Mouse (Mus musculus): Measurements from ENCODE around the gene Cdyl2. TPM values are rescaled to one million over a fixed set of nuclear protein-coding genes. Genes with fewer than 3 reads are reported as not detected.

The Cdyl2 gene
- 1.8 and 3.2 TPM in 2 replicates for polyA plus RNA-seq (2012; rRNA removed)

DNA sequence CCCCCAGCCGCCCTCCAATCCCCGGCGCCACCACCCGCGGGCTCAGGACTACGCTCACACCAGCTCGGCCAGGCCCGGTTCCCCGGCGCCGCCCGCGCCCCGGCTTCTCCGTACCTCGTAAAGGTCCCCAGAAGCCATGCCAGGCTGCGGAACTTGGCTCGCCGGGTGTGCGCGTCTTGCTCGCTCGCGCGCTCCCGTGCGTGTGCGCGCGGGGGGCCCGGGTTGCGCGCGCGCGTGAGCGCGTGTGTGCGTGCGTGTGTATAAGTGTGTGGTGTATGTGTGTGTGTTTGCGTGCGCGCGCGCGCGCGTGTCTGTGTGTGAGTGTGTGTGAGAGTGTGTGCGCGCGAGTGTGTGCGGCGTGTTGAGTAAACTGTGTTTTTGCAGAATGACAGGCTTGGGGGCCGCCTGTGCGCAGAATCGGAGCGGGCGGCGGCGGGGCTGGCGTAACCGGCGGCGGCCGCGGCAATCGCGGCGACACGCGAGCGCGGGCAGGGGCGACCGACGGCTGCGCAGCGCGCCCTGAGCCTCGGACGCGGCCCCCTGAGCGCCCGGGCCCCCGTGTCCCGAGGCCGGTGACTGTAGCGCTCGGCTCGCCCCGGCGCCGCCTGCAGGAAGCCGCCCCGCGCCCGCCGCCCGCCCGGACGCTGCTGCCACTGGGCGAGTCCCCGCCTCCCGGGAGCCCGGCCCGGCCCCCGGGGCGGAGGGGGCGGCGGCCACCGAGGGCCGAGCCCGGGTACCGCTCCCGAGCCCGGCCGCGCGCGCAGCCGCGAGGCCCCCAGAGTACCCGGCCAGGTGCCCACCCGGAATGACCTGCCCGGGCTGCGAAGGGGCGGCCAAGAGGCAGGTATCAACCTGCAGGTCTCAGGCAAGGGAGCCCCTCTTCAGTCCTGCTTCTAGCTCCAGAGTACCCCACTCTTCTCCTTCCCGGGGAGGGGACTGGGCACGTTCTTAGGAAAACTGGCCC lies at the start of gene Cdyl2:
TSS of gene Cdyl2 (minus strand) at position 308 of the 964 bp plus-strand sequence.
- peak; percentile 94 for DNase-seq (ENCODE audit: low read depth)
- TF ChIP-seq CTCF (IDR thresholded peaks at IDR 0.05; ENCODE audit: borderline replicate concordance, extremely low read depth, insufficient read depth, insufficient read length) (no peak), POLR2A (IDR thresholded peaks at IDR 0.05; ENCODE audit: borderline replicate concordance, extremely low read depth, insufficient read depth, insufficient read length, poor library complexity, severe bottlenecking) (peak; percentile 35; the same call in 1 of the 2 replicates)

DNA sequence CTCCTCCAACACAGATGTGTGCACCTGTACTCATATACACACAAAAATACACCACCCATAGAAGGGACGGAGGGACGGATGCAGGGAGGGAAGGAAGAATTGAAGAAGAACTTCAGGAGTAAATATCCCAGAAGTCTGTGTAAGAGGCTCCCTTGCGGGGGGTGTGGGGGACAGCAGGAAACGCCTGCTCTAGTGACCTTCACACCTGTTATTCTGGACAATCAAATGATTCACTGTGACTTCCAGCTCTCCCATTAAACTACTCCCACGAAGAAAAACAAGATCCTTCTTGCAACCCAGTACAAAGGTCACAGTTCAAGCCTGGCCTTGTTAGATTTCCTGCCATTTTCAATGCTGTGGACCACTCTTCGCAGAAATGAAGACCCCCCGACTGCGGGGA lies 47.8 kb upstream of the Cdyl2 start:
- TF ChIP-seq CTCF (IDR thresholded peaks at IDR 0.05; ENCODE audit: borderline replicate concordance, extremely low read depth, insufficient read depth, insufficient read length) (no peak), POLR2A (IDR thresholded peaks at IDR 0.05; ENCODE audit: borderline replicate concordance, extremely low read depth, insufficient read depth, insufficient read length, poor library complexity, severe bottlenecking) (no peak)
- no peak for DNase-seq (ENCODE audit: low read depth)

DNA sequence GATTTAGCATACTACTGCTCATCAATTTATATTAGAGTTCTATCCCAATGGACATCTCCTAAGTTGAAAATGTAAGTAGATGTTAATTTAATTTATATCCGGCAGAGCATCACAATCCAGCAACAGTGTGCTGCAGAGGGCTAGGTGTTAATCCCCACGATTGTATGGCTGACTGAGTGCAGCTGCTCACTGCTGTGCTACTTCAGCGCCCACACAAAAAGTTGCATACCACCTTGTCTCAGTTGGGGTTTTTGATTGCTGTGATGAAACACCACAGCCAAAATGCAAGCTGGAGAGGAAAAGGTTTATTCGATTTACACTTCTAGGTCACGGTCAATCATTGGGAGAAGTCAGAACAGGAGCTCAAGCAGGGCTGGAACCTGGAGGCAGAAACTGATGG lies 41.4 kb upstream of the Cdyl2 start:
- TF ChIP-seq CTCF (IDR thresholded peaks at IDR 0.05; ENCODE audit: borderline replicate concordance, extremely low read depth, insufficient read depth, insufficient read length) = no peak
- TF ChIP-seq POLR2A (IDR thresholded peaks at IDR 0.05; ENCODE audit: borderline replicate concordance, extremely low read depth, insufficient read depth, insufficient read length, poor library complexity, severe bottlenecking) = no peak
- no peak for DNase-seq (ENCODE audit: low read depth)

DNA sequence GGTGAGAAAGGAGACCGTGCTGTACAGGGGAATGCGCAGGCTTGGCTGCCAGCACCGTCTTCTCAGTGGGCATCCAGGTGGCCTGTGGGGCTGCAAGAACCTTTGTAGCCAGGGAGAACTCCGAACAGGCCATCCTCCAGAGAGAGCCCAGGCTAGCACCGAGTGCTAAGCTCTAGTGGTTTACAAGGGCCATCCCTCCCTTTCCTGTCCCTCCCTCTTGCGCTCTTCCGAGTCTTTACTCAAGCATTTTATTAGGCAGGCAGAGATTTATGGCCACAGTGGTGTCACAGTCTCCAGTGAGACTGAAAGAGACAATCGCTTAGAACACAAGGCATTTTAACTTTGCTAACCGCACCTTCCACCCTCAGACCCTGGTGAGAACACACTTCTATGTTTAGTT lies 39.9 kb upstream of the Cdyl2 start:
- TF ChIP-seq CTCF (IDR thresholded peaks at IDR 0.05; ENCODE audit: borderline replicate concordance, extremely low read depth, insufficient read depth, insufficient read length) (no peak), POLR2A (IDR thresholded peaks at IDR 0.05; ENCODE audit: borderline replicate concordance, extremely low read depth, insufficient read depth, insufficient read length, poor library complexity, severe bottlenecking) (no peak)

DNA sequence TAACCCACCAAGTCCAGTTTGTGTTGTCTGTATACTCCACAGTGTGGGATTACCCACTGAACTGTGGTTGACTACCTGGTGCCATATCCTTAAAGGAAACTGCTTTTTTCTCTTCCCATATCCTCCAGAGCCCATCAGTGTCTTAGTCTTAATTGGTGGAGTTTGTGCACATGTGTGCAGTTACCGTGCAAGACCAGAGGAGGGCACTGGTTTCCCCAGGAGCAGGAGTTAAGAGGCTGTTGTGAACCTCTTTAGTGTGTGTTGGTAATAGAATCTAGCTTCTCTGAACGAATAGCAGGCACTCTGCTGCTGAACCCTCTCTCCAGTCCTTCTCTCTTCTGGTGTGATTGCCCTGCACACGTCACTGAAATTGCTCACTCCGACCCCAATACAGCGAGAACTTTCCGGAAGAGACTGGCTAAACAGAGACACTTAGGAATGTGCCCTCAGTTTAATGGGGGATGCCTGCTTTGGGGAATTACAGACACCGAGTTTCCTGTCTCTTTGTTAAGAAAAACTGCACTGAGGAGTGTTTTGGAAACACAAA lies 39.1 kb upstream of the Cdyl2 start:
- no peak for DNase-seq (ENCODE audit: low read depth)
- TF ChIP-seq POLR2A (IDR thresholded peaks at IDR 0.05; ENCODE audit: borderline replicate concordance, extremely low read depth, insufficient read depth, insufficient read length, poor library complexity, severe bottlenecking) (no peak), CTCF (IDR thresholded peaks at IDR 0.05; ENCODE audit: borderline replicate concordance, extremely low read depth, insufficient read depth, insufficient read length) (peak; percentile 28; the same call in 1 of the 2 replicates)

More for the DNA sequence above, 39.9 kb upstream of the Cdyl2 start:
- DNase-seq (ENCODE audit: low read depth) = no peak

- TF ChIP-seq POLR2A (IDR thresholded peaks at IDR 0.05; ENCODE audit: borderline replicate concordance, extremely low read depth, insufficient read depth, insufficient read length, poor library complexity, severe bottlenecking) = no peak
- no peak for TF ChIP-seq CTCF (IDR thresholded peaks at IDR 0.05; ENCODE audit: borderline replicate concordance, extremely low read depth, insufficient read depth, insufficient read length)
- DNase-seq (ENCODE audit: low read depth) = peak; percentile 6
Measured at GRCm38 (mm10) chr8:116770756-116771155, 38.0 kb upstream of the Cdyl2 start.

DNA sequence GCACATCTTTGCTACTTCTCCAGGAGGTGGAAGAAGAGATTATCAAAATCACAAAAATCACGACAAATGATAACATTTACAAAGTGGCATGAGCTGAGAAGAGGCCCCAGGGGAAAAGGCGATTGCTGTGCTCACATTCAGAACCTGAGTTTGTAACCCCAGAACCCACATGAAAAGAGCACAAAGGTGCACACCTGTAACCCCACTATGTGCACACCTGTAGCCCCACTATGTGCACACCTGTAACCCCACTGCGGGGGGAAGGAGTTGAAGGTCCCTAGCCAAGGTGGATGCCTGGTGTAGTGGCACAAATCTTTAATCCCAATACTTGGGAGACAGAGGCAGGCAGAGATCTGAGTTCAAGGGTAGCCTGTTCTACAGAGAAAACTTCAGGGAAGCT lies 23.4 kb upstream of the Cdyl2 start:
- no peak for TF ChIP-seq POLR2A (IDR thresholded peaks at IDR 0.05; ENCODE audit: borderline replicate concordance, extremely low read depth, insufficient read depth, insufficient read length, poor library complexity, severe bottlenecking)
- no peak for DNase-seq (ENCODE audit: low read depth)

- DNase-seq (ENCODE audit: low read depth) = peak; percentile 42
- no peak for TF ChIP-seq POLR2A (IDR thresholded peaks at IDR 0.05; ENCODE audit: borderline replicate concordance, extremely low read depth, insufficient read depth, insufficient read length, poor library complexity, severe bottlenecking)
- TF ChIP-seq CTCF (IDR thresholded peaks at IDR 0.05; ENCODE audit: borderline replicate concordance, extremely low read depth, insufficient read depth, insufficient read length) = peak; percentile 76
Measured at GRCm38 (mm10) chr8:116755557-116755956, 22.8 kb upstream of the Cdyl2 start.

- no peak for DNase-seq (ENCODE audit: low read depth)
Measured at GRCm38 (mm10) chr8:116740726-116741125, 7.9 kb upstream of the Cdyl2 start.

DNA sequence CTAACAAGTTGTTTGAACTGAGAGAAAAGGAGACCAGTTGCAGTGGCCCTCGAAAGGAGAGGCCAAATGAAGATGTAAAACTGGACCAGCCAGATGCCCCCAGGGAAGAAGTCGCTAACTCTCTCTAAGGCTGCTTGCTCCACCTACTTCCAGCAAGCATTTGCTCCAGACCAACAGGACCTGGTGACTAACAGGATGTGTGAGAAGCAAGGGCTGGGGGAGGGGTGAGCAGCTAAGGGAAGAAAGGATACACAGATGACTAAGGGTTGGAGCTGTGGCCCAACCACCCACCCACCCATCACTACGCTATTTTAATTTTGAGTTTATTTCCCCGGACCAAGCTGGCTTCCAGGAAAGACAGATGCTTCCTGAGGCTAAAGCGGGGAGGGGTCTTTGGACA lies 2.5 kb upstream of the Cdyl2 start:
- TF ChIP-seq CTCF (IDR thresholded peaks at IDR 0.05; ENCODE audit: borderline replicate concordance, extremely low read depth, insufficient read depth, insufficient read length) (no peak), POLR2A (IDR thresholded peaks at IDR 0.05; ENCODE audit: borderline replicate concordance, extremely low read depth, insufficient read depth, insufficient read length, poor library complexity, severe bottlenecking) (no peak)
- no peak for DNase-seq (ENCODE audit: low read depth)

More at GRCm38 (mm10) chr8:116740726-116741125, 7.9 kb upstream of the Cdyl2 start:
- TF ChIP-seq CTCF (IDR thresholded peaks at IDR 0.05; ENCODE audit: borderline replicate concordance, extremely low read depth, insufficient read depth, insufficient read length) = no peak

DNA sequence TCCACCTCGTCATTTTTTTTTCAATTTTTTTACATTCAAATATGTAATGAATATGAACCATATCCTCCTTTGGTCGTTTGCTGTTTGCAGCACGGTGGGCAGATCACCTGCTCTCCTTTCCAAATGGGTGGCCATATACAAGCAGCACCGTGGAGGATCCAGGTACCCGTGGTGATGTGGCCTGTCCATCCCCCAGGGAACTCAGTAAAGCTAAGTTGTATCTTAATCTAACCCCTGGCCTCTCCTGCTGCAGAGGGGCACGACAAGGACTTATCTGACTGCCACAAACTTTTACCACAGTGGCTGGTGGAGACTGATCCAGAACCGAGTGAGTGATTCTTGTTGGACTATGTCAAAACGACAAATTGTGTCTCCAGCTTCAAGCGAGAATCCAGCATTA lies 1.4 kb upstream of the Cdyl2 start:
- DNase-seq (ENCODE audit: low read depth) = no peak
- TF ChIP-seq CTCF (IDR thresholded peaks at IDR 0.05; ENCODE audit: borderline replicate concordance, extremely low read depth, insufficient read depth, insufficient read length) (no peak), POLR2A (IDR thresholded peaks at IDR 0.05; ENCODE audit: borderline replicate concordance, extremely low read depth, insufficient read depth, insufficient read length, poor library complexity, severe bottlenecking) (no peak)

GRCm38 (mm10) chr8:116733648-116734014 lies 840 bp upstream of the Cdyl2 start:
- DNase-seq (ENCODE audit: low read depth) = peak; percentile 22
- TF ChIP-seq CTCF (IDR thresholded peaks at IDR 0.05; ENCODE audit: borderline replicate concordance, extremely low read depth, insufficient read depth, insufficient read length) (no peak), POLR2A (IDR thresholded peaks at IDR 0.05; ENCODE audit: borderline replicate concordance, extremely low read depth, insufficient read depth, insufficient read length, poor library complexity, severe bottlenecking) (no peak)

Data from brain, embryonic 14.5 days (tissue).